Mouse (Mus musculus) adrenal gland, adult 10 weeks (tissue): ENCODE results near the gene Rpl5. TPM values are rescaled to one million over a fixed set of nuclear protein-coding genes. Genes with fewer than 3 reads are reported as not detected.

Source experiments
- polyA plus RNA-seq: library from polyadenylated mRNA; stranded (reverse); fragments of 350-450 nt; fragmentation: Illumina TruSeq; extraction: RNeasy Lipid Tissue Mini Kit (QIAGEN cat#74804); gene quantifications from one replicate; pipeline ENCODE4 v1.2.3, GENCODE M21; 2014; ENCODE audit warnings: low read depth, low replicate concordance

Gene Rpl5
- 499 TPM for polyA plus RNA-seq

GRCm38 (mm10) chr5:107900206-107901013 is at the start of gene Rpl5:
Gene Rpl5 (plus strand): TSS chr5:107900502.

GRCm38 (mm10) chr5:107874561-107875260 is 25.6 kb upstream of the Rpl5 start, which contains the start of gene Evi5:
Gene Evi5 (minus strand): TSS chr5:107875107.

Other genes with a start within 250 kb of the Rpl5 start
- gene Gfi1, start 174.5 kb upstream of the Rpl5 start, polyA plus RNA-seq: not detected
- not detected for gene Ube2d2b, start 70.4 kb upstream of the Rpl5 start, polyA plus RNA-seq
- 168 TPM for gene Evi5, start 25.4 kb upstream of the Rpl5 start, polyA plus RNA-seq
- gene Fam69a, start 86.6 kb downstream of the Rpl5 start, polyA plus RNA-seq: 24.6 TPM
- gene Mtf2, start 165.2 kb downstream of the Rpl5 start, polyA plus RNA-seq: 53.7 TPM
- gene Tmed5, start 232.1 kb downstream of the Rpl5 start, polyA plus RNA-seq: 219 TPM
- gene Ccdc18, start 232.4 kb downstream of the Rpl5 start, polyA plus RNA-seq: 1.3 TPM